Mouse (Mus musculus): ENCODE results near the gene Sept3.

- TF ChIP-seq POLR2A (IDR thresholded peaks at IDR 0.05; ENCODE audit: borderline replicate concordance, control insufficient read depth, low read depth, low read length) (no peak), CTCF (IDR thresholded peaks at IDR 0.05; ENCODE audit: control insufficient read depth, insufficient read depth, low read length) (no peak)
These were observed 5.9 kb upstream of the Sept3 start for GRCm38 (mm10) chr15:82268783-82269182.
